Mouse (Mus musculus) spleen, postnatal 0 days (tissue): ENCODE data around the gene Ccdc74a. TPM values are rescaled to one million over a fixed set of nuclear protein-coding genes. Genes with fewer than 3 reads are reported as not detected.

Experiments used
- polyA plus RNA-seq: library from polyadenylated mRNA; unstranded; fragments of >200 nt; fragmentation: Nextera tagmentation; extraction: Ambion mirVana; gene quantifications from 2 replicates; pipeline ENCODE4 v1.2.1, GENCODE M21; 2015

Gene Ccdc74a
- polyA plus RNA-seq = 17.1 and 17.8 TPM in 2 replicates

DNA sequence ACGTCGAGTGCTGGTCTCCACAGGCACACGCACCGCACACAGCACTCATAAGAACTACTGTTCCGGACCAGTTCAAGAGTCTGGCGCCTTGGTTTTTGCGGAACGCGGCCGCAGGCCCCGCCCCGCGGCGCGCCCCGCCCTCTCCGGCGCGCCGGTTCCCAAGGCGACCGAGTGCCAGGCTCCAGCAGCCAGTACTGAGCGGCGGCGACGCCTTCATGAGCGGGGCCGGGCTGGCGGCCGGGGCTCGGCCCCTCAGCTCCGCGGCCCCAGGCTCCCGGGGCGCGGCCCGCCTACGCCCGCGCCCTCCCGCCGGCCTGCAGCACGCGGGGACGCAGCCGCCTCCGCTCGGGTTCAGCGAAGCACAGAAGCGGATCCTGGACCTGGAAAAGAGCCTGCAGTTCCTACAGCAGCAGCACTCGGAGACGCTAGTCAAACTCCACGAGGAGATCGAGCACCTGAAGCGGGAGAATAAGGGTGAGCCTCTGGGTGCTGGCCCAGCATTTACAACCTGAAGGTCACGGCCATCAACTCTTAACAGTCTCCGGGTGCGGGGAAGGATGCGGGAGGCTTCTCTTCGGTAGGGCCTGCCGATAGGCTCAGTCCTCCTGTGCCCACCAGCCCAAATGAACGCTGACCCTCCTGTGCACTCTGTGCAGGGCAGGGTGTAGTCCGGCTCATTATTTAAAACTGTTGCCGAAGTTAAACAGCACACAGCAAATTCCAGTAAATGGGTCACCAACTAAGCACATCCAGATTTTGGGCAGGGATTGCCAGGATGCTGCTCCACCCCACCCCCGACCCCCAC, at the start of gene Ccdc74a:
Gene Ccdc74a (plus strand): TSS at position 161 of the 805 bp plus-strand sequence.

GRCm38 (mm10) chr16:17619198-17620105, 26.8 kb upstream of the Ccdc74a start, which contains the start of gene Smpd4:
Smpd4 (plus strand) TSS chr16:17619354.

Other genes with a start within 250 kb of the Ccdc74a start
- 8.5 and 10.5 TPM in 2 replicates for gene Snap29, start 240.5 kb upstream of the Ccdc74a start, polyA plus RNA-seq
- 16.3 and 16.5 TPM in 2 replicates for gene Pi4ka, start 240.2 kb upstream of the Ccdc74a start, polyA plus RNA-seq
- 26.2 and 31.2 TPM in 2 replicates for gene Crkl, start 194.5 kb upstream of the Ccdc74a start, polyA plus RNA-seq
- 0.10 TPM in 1 of 2 replicates, not detected in the other for gene Aifm3, start 156.9 kb upstream of the Ccdc74a start, polyA plus RNA-seq
- 29.0 and 30.3 TPM in 2 replicates for gene Lztr1, start 137.8 kb upstream of the Ccdc74a start, polyA plus RNA-seq
- gene Thap7, start 115.3 kb upstream of the Ccdc74a start, polyA plus RNA-seq = 38.8 and 39.1 TPM in 2 replicates
- 0.12 and 0.36 TPM in 2 replicates for gene Lrrc74b, start 85.2 kb upstream of the Ccdc74a start, polyA plus RNA-seq
- 0.31 and 0.46 TPM in 2 replicates for gene P2rx6, start 84.6 kb upstream of the Ccdc74a start, polyA plus RNA-seq
- 6.8 and 7.6 TPM in 2 replicates for gene Slc7a4, start 63.3 kb upstream of the Ccdc74a start, polyA plus RNA-seq
- gene Smpd4, start 27.1 kb upstream of the Ccdc74a start, polyA plus RNA-seq = 19.3 and 19.6 TPM in 2 replicates
- gene Med15, start 86.4 kb downstream of the Ccdc74a start, polyA plus RNA-seq = 22.2 and 23.2 TPM in 2 replicates
- gene Klhl22, start 113.1 kb downstream of the Ccdc74a start, polyA plus RNA-seq = 15.6 and 18.8 TPM in 2 replicates
- gene Scarf2, start 150.8 kb downstream of the Ccdc74a start, polyA plus RNA-seq = 7.2 and 9.4 TPM in 2 replicates
- gene B830017H08Rik, start 186.7 kb downstream of the Ccdc74a start, polyA plus RNA-seq = not detected in 2 replicates
- gene Car15, start 191.9 kb downstream of the Ccdc74a start, polyA plus RNA-seq = 0.76 and 1.0 TPM in 2 replicates
- 0.06 TPM in 1 of 2 replicates, not detected in the other for gene Gm20518, start 245.2 kb downstream of the Ccdc74a start, polyA plus RNA-seq
- gene Tssk1, start 247.8 kb downstream of the Ccdc74a start, polyA plus RNA-seq = 0.04 TPM in 1 of 2 replicates, not detected in the other